Mouse (Mus musculus) lung, embryonic 16.5 days (tissue): ENCODE measurements around the gene Bbs4. TPM values are rescaled to one million over a fixed set of nuclear protein-coding genes. Genes with fewer than 3 reads are reported as not detected.

ENCODE experiments used
- ATAC-seq: fragments of 200-750 bp; cut with Nextera tagmentation; 2 replicates; pipeline ENCODE4 v1.8.0; 2017; ENCODE audit warnings: low read depth, mild to moderate bottlenecking, moderate library complexity
- H3K27ac ChIP-seq: fragments of 300-500 bp; sonication (generic); 2 replicates; pipeline ENCODE4 v1.5.1; 2014; ENCODE audit warnings: mild to moderate bottlenecking, control low read depth, low read length
- H3K27me3 ChIP-seq: fragments of 300-500 bp; sonication (generic); 2 replicates; pipeline ENCODE4 v1.6.1; 2014; ENCODE audit warnings: low read depth, low read length, mixed read lengths; ENCODE audit not compliant: control insufficient read depth, insufficient read depth
- H3K36me3 ChIP-seq: fragments of 300-500 bp; sonication (generic); 2 replicates; pipeline ENCODE4 v1.6.1; 2014; ENCODE audit warnings: low read length; ENCODE audit not compliant: control insufficient read depth, insufficient read depth
- H3K4me1 ChIP-seq: fragments of 300-500 bp; sonication (generic); replicated peaks from 2 replicates; pipeline ENCODE4 v1.6.1; 2014; ENCODE audit warnings: low read length, mixed read lengths; ENCODE audit not compliant: control insufficient read depth, insufficient read depth
- H3K4me2 ChIP-seq: fragments of 300-500 bp; sonication (generic); 2 replicates; pipeline ENCODE4 v1.6.1; 2014; ENCODE audit warnings: low read depth, low read length, control low read depth
- H3K4me3 ChIP-seq: fragments of 300-500 bp; sonication (generic); 2 replicates; pipeline ENCODE4 v1.5.1; 2014; ENCODE audit warnings: mild to moderate bottlenecking, low read length, control low read depth
- H3K9ac ChIP-seq: fragments of 300-500 bp; sonication (generic); 2 replicates; pipeline ENCODE4 v1.6.1; 2014; ENCODE audit warnings: low read length, control low read depth
- H3K9me3 ChIP-seq: fragments of 300-500 bp; sonication (generic); 2 replicates; pipeline ENCODE4 v1.6.1; 2016; ENCODE audit warnings: low read length; ENCODE audit not compliant: control insufficient read depth
- WGBS: fragments of 180-500 bp; shearing (Covaris S2); extraction: QIAGEN DNeasy Blood & Tissue Kit; methylation state at CpG from one replicate; pipeline ENCODE4 v1.1.7; 2014; 5-methylcytosine and 5-hydroxymethylcytosine counted together
- polyA plus RNA-seq: library from polyadenylated mRNA; unstranded; fragments of >200 nt; fragmentation: Nextera tagmentation; extraction: Ambion mirVana; gene quantifications from 2 replicates; pipeline ENCODE4 v1.2.1, GENCODE M21; 2015

Gene Bbs4
- polyA plus RNA-seq, 1 experiment from 2014 or later: 15.7 TPM

GRCm38 (mm10) chr9:59352586-59353252, 589 bp downstream of the Bbs4 start:
- H3K4me3 ChIP-seq: peak overlapping the region; percentile 74
- H3K9me3 ChIP-seq: no peaks in the 10 kb centered on the region
- H3K27ac ChIP-seq: peak overlapping the region; percentile 76
- WGBS: 6% methylated on average over 15 of the region's 15 CpGs
- H3K4me2 ChIP-seq: peak overlapping the region; percentile 77
- H3K36me3 ChIP-seq: no peaks in the 10 kb centered on the region
- H3K9ac ChIP-seq: peak overlapping the region; percentile 88
- peaks cover 3% of the 10 kb centered on the region; the same call in 1 of the 2 replicates for H3K4me1 ChIP-seq
- no peaks in the 10 kb centered on the region for H3K27me3 ChIP-seq
- ATAC-seq: peak; percentile 19; the same call in 1 of the 2 replicates

GRCm38 (mm10) chr9:59346176-59346575, 7.1 kb downstream of the Bbs4 start:
- no peak overlapping the region for H3K27ac ChIP-seq
- no peaks in the 10 kb centered on the region for H3K9me3 ChIP-seq
- peaks cover 2% of the 10 kb centered on the region; the same call in 1 of the 2 replicates for H3K36me3 ChIP-seq
- no peaks in the 10 kb centered on the region for H3K4me1 ChIP-seq
- H3K9ac ChIP-seq: no peak overlapping the region
- WGBS: 60% methylated on average over 2 of the region's 2 CpGs
- H3K4me2 ChIP-seq: no peak overlapping the region
- no peak for ATAC-seq
- H3K4me3 ChIP-seq: no peak overlapping the region
- H3K27me3 ChIP-seq: no peaks in the 10 kb centered on the region

- H3K4me2 ChIP-seq: no peak overlapping the region
- H3K4me3 ChIP-seq: no peak overlapping the region
- ATAC-seq: no peak
- no peaks in the 10 kb centered on the region for H3K9me3 ChIP-seq
- WGBS: 84% methylated on average over 9 of the region's 9 CpGs
- no peaks in the 10 kb centered on the region for H3K27me3 ChIP-seq
- no peak overlapping the region for H3K9ac ChIP-seq
- no peaks in the 10 kb centered on the region for H3K4me1 ChIP-seq
- peaks cover 2% of the 10 kb centered on the region; the same call in 1 of the 2 replicates for H3K36me3 ChIP-seq
- no peak overlapping the region for H3K27ac ChIP-seq
Observed at GRCm38 (mm10) chr9:59340002-59340401, 13.3 kb downstream of the Bbs4 start.

GRCm38 (mm10) chr9:59339107-59339506, 14.2 kb downstream of the Bbs4 start:
- H3K4me2 ChIP-seq: no peak overlapping the region
- peak; percentile 85 for ATAC-seq
- H3K9ac ChIP-seq: no peak overlapping the region
- no peak overlapping the region for H3K27ac ChIP-seq
- H3K36me3 ChIP-seq: peaks cover 2% of the 10 kb centered on the region; the same call in 1 of the 2 replicates
- H3K4me1 ChIP-seq: no peaks in the 10 kb centered on the region
- no peaks in the 10 kb centered on the region for H3K9me3 ChIP-seq
- 51% methylated on average over 5 of the region's 5 CpGs for WGBS
- no peak overlapping the region for H3K4me3 ChIP-seq
- no peaks in the 10 kb centered on the region for H3K27me3 ChIP-seq

- Histone ChIP-seq H3K4me1 (no peaks in the 10 kb centered on the region), H3K27me3 (no peaks in the 10 kb centered on the region), H3K4me3 (no peak overlapping the region), H3K36me3 (peaks cover 2% of the 10 kb centered on the region; the same call in 1 of the 2 replicates), H3K4me2 (no peak overlapping the region), H3K9me3 (no peaks in the 10 kb centered on the region), H3K27ac (peak overlapping the region; percentile 17; the same call in 1 of the 2 replicates), H3K9ac (no peak overlapping the region)
- ATAC-seq: no peak
- 72% methylated on average over 5 of the region's 5 CpGs for WGBS
Observed at GRCm38 (mm10) chr9:59338411-59338810, 14.9 kb downstream of the Bbs4 start.

- no peak for ATAC-seq
- Histone ChIP-seq H3K27ac (no peak overlapping the region), H3K9me3 (no peaks in the 10 kb centered on the region), H3K36me3 (peaks cover 5% of the 10 kb centered on the region; the same call in 1 of the 2 replicates), H3K27me3 (no peaks in the 10 kb centered on the region), H3K4me3 (no peak overlapping the region), H3K9ac (no peak overlapping the region), H3K4me2 (no peak overlapping the region), H3K4me1 (no peaks in the 10 kb centered on the region)
- 91% methylated on average over 5 of the region's 5 CpGs for WGBS
Observed at GRCm38 (mm10) chr9:59337889-59338288, 15.4 kb downstream of the Bbs4 start.

GRCm38 (mm10) chr9:59336539-59336938, 16.8 kb downstream of the Bbs4 start:
- WGBS: 87% methylated on average over 3 of the region's 3 CpGs
- no peaks in the 10 kb centered on the region for H3K4me1 ChIP-seq
- H3K27me3 ChIP-seq: no peaks in the 10 kb centered on the region
- H3K27ac ChIP-seq: no peak overlapping the region
- no peak overlapping the region for H3K4me3 ChIP-seq
- H3K9me3 ChIP-seq: no peaks in the 10 kb centered on the region
- peaks cover 2% of the 10 kb centered on the region; the same call in 1 of the 2 replicates for H3K36me3 ChIP-seq
- H3K9ac ChIP-seq: no peak overlapping the region
- ATAC-seq: no peak
- H3K4me2 ChIP-seq: no peak overlapping the region

- Histone ChIP-seq H3K36me3 (peaks cover 4% of the 10 kb centered on the region; the same call in 1 of the 2 replicates), H3K27ac (no peak overlapping the region), H3K9me3 (no peaks in the 10 kb centered on the region), H3K27me3 (no peaks in the 10 kb centered on the region), H3K4me3 (no peak overlapping the region), H3K4me2 (no peak overlapping the region), H3K9ac (no peak overlapping the region), H3K4me1 (no peaks in the 10 kb centered on the region)
- ATAC-seq: no peak
- WGBS: 85% methylated on average over 5 of the region's 5 CpGs
Observed at GRCm38 (mm10) chr9:59330055-59330454, 23.3 kb downstream of the Bbs4 start.

- no peaks in the 10 kb centered on the region for H3K9me3 ChIP-seq
- H3K27me3 ChIP-seq: no peaks in the 10 kb centered on the region
- no peak overlapping the region for H3K4me3 ChIP-seq
- H3K4me1 ChIP-seq: no peaks in the 10 kb centered on the region
- ATAC-seq: no peak
- no peak overlapping the region for H3K4me2 ChIP-seq
- no peak overlapping the region for H3K27ac ChIP-seq
- H3K36me3 ChIP-seq: peaks cover 13% of the 10 kb centered on the region; the same call in 1 of the 2 replicates
- no peak overlapping the region for H3K9ac ChIP-seq
Observed at GRCm38 (mm10) chr9:59324351-59324750, 29.0 kb downstream of the Bbs4 start.
